Comparison of ENCODE assay signal across 9 mouse cellular contexts in the genomic region with DNA sequence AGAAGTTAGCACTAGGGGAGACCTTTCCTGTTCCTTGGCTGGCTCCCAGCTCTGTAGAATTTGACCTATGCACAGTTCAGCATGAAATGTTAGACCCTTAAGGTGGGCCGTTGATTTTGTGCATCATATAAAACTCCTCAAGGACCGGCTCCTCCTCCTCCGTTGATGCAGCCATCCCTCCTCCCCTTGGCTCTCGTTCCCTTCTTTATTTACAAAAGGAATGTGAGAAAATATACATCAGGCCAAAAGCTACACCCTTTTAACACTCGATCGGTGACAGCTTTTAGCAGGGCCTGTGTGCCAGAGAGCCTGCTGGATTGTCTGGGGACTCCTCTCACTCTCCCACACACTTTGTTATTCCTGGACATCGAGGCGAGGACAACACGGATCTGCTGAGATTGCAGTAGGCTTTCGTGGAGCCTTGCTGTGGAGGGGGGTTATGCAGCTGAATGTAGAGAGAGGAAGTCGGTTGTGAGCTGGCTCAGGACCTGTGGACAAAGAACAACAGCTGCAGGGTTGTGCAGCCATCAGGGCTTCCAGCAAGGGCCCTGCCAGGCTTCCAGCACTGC. TPM values are rescaled to one million over a fixed set of nuclear protein-coding genes. Genes with fewer than 3 reads are reported as not detected.
DNase-seq lines count a peak whose midpoint lies in the region; ATAC-seq lines count a peak whose summit lies in the region.
"Had no signal": no experiment of that assay in that cellular context is flagged by ENCODE, and none has a peak within 500 bp of the region (broad histone marks: within the 10 kb centered on the region; RNA-seq: fewer than 3 reads in every experiment).

No protein-coding gene starts in this region.

- H3K27me3 ChIP-seq in intestine, embryonic 14.5 days (replicated peaks; ENCODE audit: control insufficient read depth, insufficient read depth, low read length): no peaks in the 10 kb centered on the region

- 0 out of 2 replicates have a peak overlapping the region, but pooled peaks have one; percentile 26 for H3K4me2 ChIP-seq in intestine, embryonic 14.5 days (ENCODE audit: low read length)

- peaks cover 58% of the 10 kb centered on the region for H3K36me3 ChIP-seq in intestine, embryonic 14.5 days (ENCODE audit: control insufficient read depth, insufficient read depth, low read length)

- H3K4me3 ChIP-seq in intestine, embryonic 14.5 days (ENCODE audit: low read depth, low read length): no peak overlapping the region

- ATAC-seq in intestine, embryonic 14.5 days (replicated peaks; ENCODE audit: low FRiP score, low TSS enrichment, low read depth): no peak; the same call in 1 of the 2 replicates

- peak overlapping the region; percentile 85 for H3K27ac ChIP-seq in intestine, embryonic 14.5 days (ENCODE audit: low read depth)

- peak; percentile 31 to 53 for DNase-seq in layer of hippocampus, adult 18-20 months (ENCODE audit: low spot score in 2 of 2)
- DNase-seq in layer of hippocampus, postnatal 10 days (ENCODE audit: low spot score in 2 of 2): no peak
- DNase-seq in gastrocnemius, postnatal 25 days: peak; percentile 48
- DNase-seq in intestine, embryonic 14.5 days (ENCODE audit: low spot score): no peak
- DNase-seq in left cerebral cortex, postnatal 25 days (ENCODE audit: low spot score in 2 of 2): peak; percentile 63 to 86
- DNase-seq in ovary, postnatal 36 days (ENCODE audit: low spot score): peak; percentile 18
- DNase-seq in urinary bladder, postnatal 10 days (ENCODE audit: low spot score): no peak
- DNase-seq in thymus, postnatal 25 days: no peak

- intact Hi-C loops in left cerebral cortex, postnatal 25 days (cut with DNase I): loop anchor here (2.0 kb wide), 1 partner anchor 82 kb away; no protein-coding TSS in a partner anchor

- H3K9ac ChIP-seq in intestine, embryonic 14.5 days (ENCODE audit: low read length): no peak overlapping the region

- WGBS in intestine, embryonic 14.5 days: 23% methylated on average over 11 of the region's 11 CpGs

- H3K9me3 ChIP-seq in intestine, embryonic 14.5 days (ENCODE audit: control insufficient read depth, low read length): no peaks in the 10 kb centered on the region

- peaks cover 20% of the 10 kb centered on the region; the same call in 1 of the 2 replicates for H3K4me1 ChIP-seq in intestine, embryonic 14.5 days (replicated peaks; ENCODE audit: control insufficient read depth, insufficient read depth, low read length)

RNA-seq across cellular contexts. Expression of gene Gm45521, which starts 56.5 kb away (rescaled TPM):
- total RNA-seq in layer of hippocampus, adult 18-20 months (2021): not detected
- under 1 TPM; 0.54 to 0.96 TPM for total RNA-seq in layer of hippocampus, postnatal 10 days (2021)
- total RNA-seq in gastrocnemius, postnatal 25 days (2021): not detected
- 0.38 TPM in 1 of 2 replicates, not detected in the other for polyA plus RNA-seq in intestine, embryonic 14.5 days (2014; fragmentation: Nextera tagmentation; extraction: Ambion mirVana)
- total RNA-seq in left cerebral cortex, postnatal 25 days (2021): not detected
- polyA plus RNA-seq: cortical plate, adult 2 months had no signal

Comparison
In these comparisons a context has a peak if more than half of its experiments do, and no peak if none do; other contexts are left out.
1. DNase-seq: peak in layer of hippocampus, adult 18-20 months (2 of 2), gastrocnemius, postnatal 25 days (single experiment), left cerebral cortex, postnatal 25 days (2 of 2) and ovary, postnatal 36 days (single experiment); none in layer of hippocampus, postnatal 10 days (0 of 2), intestine, embryonic 14.5 days (single experiment), urinary bladder, postnatal 10 days (single experiment) and thymus, postnatal 25 days (single experiment).